Mouse (Mus musculus): ENCODE data around the gene Ncan.
"Not testable (repeated sequence)": the region's sequence is repeated elsewhere in the genome, so short reads cannot be mapped to it uniquely, and the experiment has no call there.

The Ncan gene

DNA sequence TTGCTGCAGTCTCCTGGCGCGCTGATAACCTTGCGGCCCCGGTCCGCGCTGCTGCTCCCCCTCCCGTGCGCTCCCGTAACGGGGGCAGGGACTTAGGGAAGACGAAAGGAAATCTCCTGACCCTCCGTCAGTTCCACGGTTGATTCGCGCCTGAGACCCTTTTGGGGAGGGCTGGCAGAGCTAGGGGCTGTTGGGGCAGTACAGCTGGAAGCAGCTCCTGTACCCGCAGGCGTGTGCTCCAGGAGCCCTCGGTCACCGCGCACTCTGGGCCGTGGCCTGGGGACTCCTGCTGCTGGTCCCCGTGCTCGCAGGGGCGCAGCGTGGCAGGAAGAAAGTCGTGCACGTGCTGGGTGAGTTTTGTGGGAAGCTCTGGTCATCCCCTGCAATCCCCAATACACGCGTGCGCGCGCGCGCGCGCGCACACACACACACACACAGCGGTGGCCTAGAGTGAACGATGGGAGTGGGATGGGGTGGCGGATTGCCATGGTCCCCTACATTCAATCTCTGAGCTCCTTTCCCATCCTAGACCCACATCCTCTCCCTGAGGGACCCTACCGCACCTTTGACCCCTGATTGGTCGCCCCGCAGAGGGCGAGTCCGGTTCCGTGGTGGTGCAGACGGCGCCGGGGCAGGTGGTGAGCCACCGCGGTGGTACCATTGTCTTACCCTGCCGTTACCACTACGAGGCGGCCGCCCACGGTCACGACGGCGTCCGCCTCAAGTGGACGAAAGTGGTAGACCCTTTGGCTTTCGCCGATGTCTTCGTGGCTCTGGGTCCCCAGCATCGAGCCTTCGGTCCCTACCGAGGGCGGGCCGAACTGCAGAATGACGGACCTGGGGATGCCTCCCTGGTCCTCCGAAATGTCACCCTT, 36.2 kb downstream of the Ncan start:
- intact Hi-C loops (cut with DNase I) = no loop called here

GRCm38 (mm10) chr8:70083285-70083684, 37.4 kb downstream of the Ncan start, which contains the start of gene Hapln4:
TSS of gene Hapln4 (plus strand) at chr8:70083457.
- intact Hi-C loops (cut with DNase I) = no loop called here

DNA sequence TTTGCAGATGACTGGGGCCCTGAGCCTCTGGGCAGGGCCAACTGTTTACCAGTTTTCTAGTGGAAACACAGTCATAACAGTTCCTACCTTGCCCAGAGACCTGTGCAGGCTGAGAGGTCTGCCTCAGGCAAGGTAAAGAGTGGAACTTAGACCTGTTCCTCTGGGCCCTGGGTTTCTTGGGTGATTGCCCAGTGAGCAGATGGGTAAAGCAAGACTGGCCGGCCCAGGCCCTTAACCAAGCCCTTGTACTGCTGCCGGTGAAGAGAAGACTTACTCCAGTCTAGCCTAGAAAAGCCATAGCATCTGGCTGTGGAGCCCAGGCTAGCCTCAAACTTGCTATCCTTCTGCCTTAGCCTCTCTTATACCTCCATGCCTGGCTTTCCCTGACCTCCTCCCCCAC, 38.7 kb downstream of the Ncan start:
- intact Hi-C loops (cut with DNase I) = no loop called here

- intact Hi-C loops (cut with DNase I) = no loop called here
These were observed 47.0 kb downstream of the Ncan start for GRCm38 (mm10) chr8:70073682-70074081.

- intact Hi-C loops (cut with DNase I) = no loop called here
These were observed 47.6 kb downstream of the Ncan start for GRCm38 (mm10) chr8:70073120-70073519.

DNA sequence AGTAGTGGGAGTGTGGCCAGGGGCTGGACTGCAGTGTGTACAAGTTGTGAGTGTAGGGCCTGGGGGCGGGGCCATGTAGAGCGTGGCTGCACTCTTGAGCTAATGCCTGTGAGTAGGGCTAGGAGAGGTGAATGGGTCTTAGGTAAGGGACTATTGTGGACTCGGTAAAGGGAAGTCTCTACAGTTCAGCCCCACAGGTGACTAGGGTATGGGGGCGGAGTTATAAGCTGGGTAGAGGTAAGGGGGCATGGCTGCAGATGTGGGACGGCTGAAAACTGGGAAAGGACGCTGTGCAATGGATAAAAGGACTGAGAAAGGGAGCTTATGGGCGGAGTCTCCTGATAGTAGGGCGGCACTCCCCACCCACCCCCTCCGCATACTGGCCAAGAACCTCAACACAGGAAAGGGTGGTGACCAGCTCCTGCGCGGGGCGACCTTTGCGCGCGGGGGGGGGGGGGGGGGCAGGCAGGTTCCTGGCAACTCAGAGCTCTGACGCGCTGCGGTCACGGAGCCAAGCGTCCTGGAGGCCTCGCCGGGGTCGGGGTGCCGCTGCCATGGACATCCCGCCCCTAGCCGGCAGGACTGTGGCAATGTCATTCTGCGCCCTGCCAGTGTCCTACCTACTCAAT, 48.1 kb downstream of the Ncan start, which contains the start of gene Tm6sf2:
Tm6sf2 (plus strand) TSS at position 484 of the 629 bp plus-strand sequence.
- intact Hi-C loops (cut with DNase I) = no loop called here

- intact Hi-C loops (cut with DNase I) = no loop called here
These were observed 48.7 kb downstream of the Ncan start for GRCm38 (mm10) chr8:70071836-70072440.

GRCm38 (mm10) chr8:70057721-70058120, 63.0 kb downstream of the Ncan start:
- intact Hi-C loops (cut with DNase I) = no loop called here

DNA sequence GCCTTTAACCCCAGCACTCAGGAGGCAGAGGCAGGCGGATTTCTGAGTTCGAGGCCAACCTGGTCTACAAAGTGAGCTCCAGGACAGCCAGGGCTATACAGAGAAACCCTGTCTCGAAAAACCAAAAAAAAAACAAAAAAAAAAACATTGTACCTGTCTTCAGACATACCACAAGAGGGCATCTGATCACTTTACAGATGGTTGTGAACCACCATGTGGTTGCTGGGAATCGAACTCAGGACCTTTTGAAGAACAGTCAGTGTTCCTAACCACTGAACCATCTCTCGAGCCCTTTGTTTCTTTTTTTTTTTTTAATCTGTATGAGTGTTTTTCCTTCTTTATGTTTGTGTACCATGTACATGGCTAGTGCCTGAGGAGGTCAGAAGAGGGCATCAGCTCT, 70.2 kb downstream of the Ncan start:
- intact Hi-C loops (cut with DNase I) = not testable (repeated sequence)

DNA sequence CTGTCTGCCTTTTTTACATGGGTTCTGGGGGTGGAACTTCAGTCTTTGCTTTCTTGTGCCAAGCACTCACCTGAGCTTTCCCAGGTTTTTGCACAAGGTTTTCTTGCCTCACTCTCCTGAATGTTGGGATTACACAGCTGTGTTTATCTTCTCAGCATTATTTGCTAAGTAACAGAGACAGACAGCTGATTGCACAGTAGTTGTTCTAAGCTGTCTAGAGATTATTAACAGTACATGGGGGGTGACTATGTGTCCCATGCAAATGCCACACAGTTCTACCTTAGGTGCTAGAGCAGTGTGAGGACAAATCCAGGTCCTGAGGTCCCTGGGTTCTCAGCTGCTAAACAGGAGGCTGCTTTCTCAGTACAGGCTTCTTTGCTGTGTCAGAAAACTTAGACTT, 71.0 kb downstream of the Ncan start:
- intact Hi-C loops (cut with DNase I) = no loop called here

- intact Hi-C loops (cut with DNase I) = no loop called here
These were observed 76.7 kb downstream of the Ncan start for GRCm38 (mm10) chr8:70043996-70044395.

Small RNA genes within 50 kb of the gene (microRNA-seq; reads per million reads assigned to microRNA genes)
- gene Mir7066 = 0 reads per million in 2 experiments
